Mouse (Mus musculus) limb, embryonic 14.5 days (tissue): ENCODE measurements around the gene Mgat3. TPM values are rescaled to one million over a fixed set of nuclear protein-coding genes. Genes with fewer than 3 reads are reported as not detected.

ENCODE experiments used
- ATAC-seq: fragments of 200-750 bp; cut with Nextera tagmentation; 2 replicates; pipeline ENCODE4 v1.8.0; 2017; ENCODE audit warnings: low read depth, moderate number of reproducible peaks, moderate TSS enrichment; ENCODE audit not compliant: low FRiP score
- DNase-seq: peaks from one replicate; pipeline ENCODE4 v3.0.0-alpha.2; 2015; ENCODE audit warnings: low spot score
- H3K27ac ChIP-seq: fragments of 300-500 bp; sonication (generic); replicated peaks from 2 replicates; pipeline ENCODE4 v1.5.1; 2014; ENCODE audit warnings: low read depth, mild to moderate bottlenecking, low read length, moderate library complexity, mixed read lengths
- H3K27me3 ChIP-seq: fragments of 300-500 bp; sonication (generic); 2 replicates; pipeline ENCODE4 v1.6.1; 2014; ENCODE audit warnings: low read length, mixed read lengths; ENCODE audit not compliant: control insufficient read depth, insufficient read depth
- H3K36me3 ChIP-seq: fragments of 300-500 bp; sonication (generic); 2 replicates; pipeline ENCODE4 v1.6.1; 2014; ENCODE audit warnings: mild to moderate bottlenecking, low read length, moderate library complexity, mixed read lengths; ENCODE audit not compliant: control insufficient read depth, insufficient read depth
- H3K4me1 ChIP-seq: fragments of 300-500 bp; sonication (generic); 2 replicates; pipeline ENCODE4 v1.6.1; 2014; ENCODE audit warnings: antibody characterized with exemption, low read length, mixed read lengths; ENCODE audit not compliant: control insufficient read depth, insufficient read depth
- H3K4me2 ChIP-seq: fragments of 300-500 bp; sonication (generic); replicated peaks from 2 replicates; pipeline ENCODE4 v1.6.1; 2014; ENCODE audit warnings: low read depth, mild to moderate bottlenecking, low read length, moderate library complexity; ENCODE audit not compliant: severe bottlenecking
- H3K4me3 ChIP-seq: fragments of 300-500 bp; sonication (generic); replicated peaks from 2 replicates; pipeline ENCODE4 v1.5.1; 2014; ENCODE audit warnings: low read length
- H3K9ac ChIP-seq: fragments of 300-500 bp; sonication (generic); 2 replicates; pipeline ENCODE4 v1.6.1; 2014; ENCODE audit warnings: mild to moderate bottlenecking, low read depth, low read length, moderate library complexity; ENCODE audit not compliant: severe bottlenecking
- H3K9me3 ChIP-seq: fragments of 300-500 bp; sonication (generic); 2 replicates; pipeline ENCODE4 v1.6.1; 2016; ENCODE audit warnings: low read length; ENCODE audit not compliant: control insufficient read depth
- POLR2A ChIP-seq: fragments of 200-500 bp; IDR thresholded peaks from 2 replicates; pipeline ENCODE4 v1.8.0; 2012; ENCODE audit warnings: inconsistent platforms, mild to moderate bottlenecking, moderate library complexity, borderline replicate concordance; ENCODE audit not compliant: insufficient read depth, insufficient read length; ENCODE audit errors: extremely low read depth
- WGBS: fragments of 180-500 bp; shearing (Covaris S2); extraction: QIAGEN DNeasy Blood & Tissue Kit; methylation state at CpG from one replicate; pipeline ENCODE4 v1.1.7; 2014; 5-methylcytosine and 5-hydroxymethylcytosine counted together
- polyA plus RNA-seq, 2 experiments: library from polyadenylated mRNA; depleted of rRNA in 1 of 2; stranded (reverse) in 1 of 2; unstranded in 1 of 2; fragments of >200 nt; fragmentation: Nextera tagmentation in 1 of 2; extraction: Ambion mirVana in 1 of 2; gene quantifications; 2 replicates each; pipeline versions ENCODE4 v1.2.1 to v1.2.3; 2012 to 2014

The Mgat3 gene
- polyA plus RNA-seq, 2 experiments: 6.7 to 18.1 TPM

DNA sequence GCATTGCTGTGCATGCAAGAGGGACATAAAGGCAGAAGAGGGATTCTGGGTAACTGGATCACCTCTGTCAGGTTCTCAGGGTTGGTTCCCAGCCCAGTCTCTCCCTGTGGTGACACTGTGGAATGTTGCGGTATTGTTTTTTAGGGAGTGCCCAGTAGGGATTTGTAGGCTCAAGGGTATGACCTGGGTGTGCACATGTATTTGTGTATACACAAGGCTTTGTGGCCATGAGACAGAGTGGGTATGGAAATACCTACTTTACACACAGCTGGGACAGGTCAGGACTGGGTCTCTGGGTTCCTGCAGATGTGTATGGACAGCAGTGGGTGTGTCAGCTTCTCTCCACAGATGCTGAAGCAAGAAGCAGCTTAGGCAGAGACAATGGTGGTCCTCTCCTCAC lies 4.0 kb upstream of the Mgat3 start:
- no peak overlapping the region for H3K27ac ChIP-seq
- H3K4me1 ChIP-seq: peaks cover 20% of the 10 kb centered on the region
- 0 out of 2 replicates have a peak overlapping the region, but pooled peaks have one; percentile 16 for H3K9ac ChIP-seq
- no peak overlapping the region for H3K4me2 ChIP-seq
- H3K9me3 ChIP-seq: no peaks in the 10 kb centered on the region
- H3K4me3 ChIP-seq: no peak overlapping the region
- TF ChIP-seq POLR2A: no peak
- no peaks in the 10 kb centered on the region for H3K36me3 ChIP-seq
- DNase-seq (no peak), ATAC-seq (no peak)
- WGBS: 100% methylated on average over 1 of the region's 1 CpGs
- H3K27me3 ChIP-seq: no peaks in the 10 kb centered on the region

GRCm38 (mm10) chr15:80170357-80170756 lies 3.2 kb upstream of the Mgat3 start:
- H3K4me2 ChIP-seq: no peak overlapping the region
- no peak overlapping the region for H3K4me3 ChIP-seq
- TF ChIP-seq POLR2A: no peak
- H3K27ac ChIP-seq: no peak overlapping the region
- DNase-seq (no peak), ATAC-seq (no peak)
- peaks cover 29% of the 10 kb centered on the region for H3K4me1 ChIP-seq
- 52% methylated on average over 4 of the region's 4 CpGs for WGBS
- no peaks in the 10 kb centered on the region for H3K36me3 ChIP-seq
- no peak overlapping the region for H3K9ac ChIP-seq
- H3K9me3 ChIP-seq: no peaks in the 10 kb centered on the region
- H3K27me3 ChIP-seq: no peaks in the 10 kb centered on the region

GRCm38 (mm10) chr15:80171286-80171685 lies 2.2 kb upstream of the Mgat3 start:
- Histone ChIP-seq H3K27me3 (no peaks in the 10 kb centered on the region), H3K27ac (no peak overlapping the region), H3K9ac (0 out of 2 replicates have a peak overlapping the region, but pooled peaks have one; percentile 5), H3K9me3 (no peaks in the 10 kb centered on the region), H3K4me2 (peak overlapping the region; percentile 21; the same call in 1 of the 2 replicates), H3K4me1 (peaks cover 29% of the 10 kb centered on the region), H3K36me3 (no peaks in the 10 kb centered on the region), H3K4me3 (no peak overlapping the region)
- TF ChIP-seq POLR2A: no peak
- DNase-seq: no peak
- 8% methylated on average over 8 of the region's 8 CpGs for WGBS
- no peak for ATAC-seq

- no peak for TF ChIP-seq POLR2A
- Histone ChIP-seq H3K27me3 (no peaks in the 10 kb centered on the region), H3K4me2 (0 out of 2 replicates have a peak overlapping the region, but pooled peaks have one; percentile 21), H3K9me3 (no peaks in the 10 kb centered on the region), H3K4me3 (no peak overlapping the region), H3K27ac (no peak overlapping the region), H3K9ac (0 out of 2 replicates have a peak overlapping the region, but pooled peaks have one; percentile 5), H3K36me3 (no peaks in the 10 kb centered on the region), H3K4me1 (peaks cover 29% of the 10 kb centered on the region)
- DNase-seq: no peak
- 24% methylated on average over 6 of the region's 6 CpGs for WGBS
- no peak for ATAC-seq
Measured at GRCm38 (mm10) chr15:80171791-80172190, 1.7 kb upstream of the Mgat3 start.

DNA sequence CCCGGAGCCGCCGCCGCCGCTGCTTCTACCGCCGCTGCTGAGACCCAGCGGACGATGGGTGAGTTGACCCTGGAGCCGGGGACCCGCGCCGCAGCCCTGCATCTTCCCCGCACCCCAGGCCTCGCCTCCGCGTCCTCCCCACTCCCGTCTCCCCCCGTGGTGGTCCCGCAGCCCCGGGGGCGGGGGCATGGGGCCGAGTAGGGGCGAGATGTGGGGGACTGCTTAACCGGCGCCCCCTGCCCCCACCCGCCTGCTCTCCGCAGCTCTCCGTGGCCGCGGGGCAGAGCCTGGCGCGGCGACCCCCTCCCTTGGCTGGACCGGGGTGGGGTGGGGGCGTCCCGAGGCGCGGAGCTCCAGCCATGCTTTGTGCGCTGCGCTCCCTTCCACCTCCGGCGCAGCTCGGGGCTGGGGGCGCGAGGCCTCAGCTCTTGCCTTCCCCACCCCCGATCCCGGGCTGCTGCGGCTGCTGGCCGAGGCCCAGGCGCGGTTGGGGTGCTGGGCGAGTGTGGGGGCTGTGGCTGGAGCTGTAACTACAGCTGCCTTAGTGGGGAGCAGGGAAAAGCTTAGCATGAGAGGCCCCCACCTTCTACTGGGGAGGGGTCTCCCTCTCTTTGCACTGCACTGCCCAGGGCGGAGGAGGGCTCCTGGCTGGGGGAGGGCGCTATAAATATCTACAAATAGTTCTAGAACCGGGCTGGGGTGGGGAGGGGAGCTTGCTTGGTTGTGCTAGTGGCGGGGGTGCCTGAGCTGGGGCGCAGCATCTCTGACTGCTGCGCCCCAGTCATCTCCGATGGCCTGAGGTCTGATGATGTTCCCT lies 468 bp downstream of the Mgat3 start:
- no peaks in the 10 kb centered on the region for H3K9me3 ChIP-seq
- H3K4me2 ChIP-seq: peak overlapping the region; percentile 62
- H3K27me3 ChIP-seq: no peaks in the 10 kb centered on the region
- WGBS: 3% methylated on average over 30 of the region's 60 CpGs
- peak; percentile 63 for ATAC-seq
- H3K27ac ChIP-seq: peak overlapping the region; percentile 85
- TF ChIP-seq POLR2A: 0 out of 2 replicates have a peak, but pooled peaks have one; percentile 40
- H3K4me1 ChIP-seq: peaks cover 29% of the 10 kb centered on the region
- peak overlapping the region; percentile 87 for H3K4me3 ChIP-seq
- H3K36me3 ChIP-seq: no peaks in the 10 kb centered on the region
- peak; percentile 40 for DNase-seq
- H3K9ac ChIP-seq: peak overlapping the region; percentile 91
